Mouse (Mus musculus): ENCODE results near the gene Mitd1. TPM values are rescaled to one million over a fixed set of nuclear protein-coding genes. Genes with fewer than 3 reads are reported as not detected.
A peak's percentile ranks its signal among the peaks of the same experiment; 100 is the strongest.

Gene Mitd1
- total and polyA plus RNA-seq, 2 experiments from 2014 or later, result 8.1 to 11.9 TPM

GRCm38 (mm10) chr1:37884451-37884850 lies 5.8 kb downstream of the Mitd1 start:
- no peak for TF ChIP-seq CTCF (IDR thresholded peaks at IDR 0.05; ENCODE audit: low read depth)
- Histone ChIP-seq H3K4me2 (ENCODE audit: low read depth) (no peak overlapping the region), H3K9me3 (ENCODE audit: low read length) (no peaks in the 10 kb centered on the region), H3K4me1 (ENCODE audit: insufficient read depth) (peaks cover 5% of the 10 kb centered on the region; the same call in 1 of the 2 replicates), H3K4me3 (ENCODE audit: low read depth, low read length) (no peak overlapping the region), H3K27ac (ENCODE audit: low read depth, low read length) (no peak overlapping the region), H3K27me3 (ENCODE audit: insufficient read depth, low read length) (no peaks in the 10 kb centered on the region), H3K36me3 (ENCODE audit: insufficient read depth) (peaks cover 13% of the 10 kb centered on the region; the same call in 1 of the 2 replicates), H3K9ac (no peak overlapping the region)
- WGBS, result 87% methylated on average over 4 of the region's 4 CpGs
- ATAC-seq (no peak), DNase-seq (no peak)

DNA sequence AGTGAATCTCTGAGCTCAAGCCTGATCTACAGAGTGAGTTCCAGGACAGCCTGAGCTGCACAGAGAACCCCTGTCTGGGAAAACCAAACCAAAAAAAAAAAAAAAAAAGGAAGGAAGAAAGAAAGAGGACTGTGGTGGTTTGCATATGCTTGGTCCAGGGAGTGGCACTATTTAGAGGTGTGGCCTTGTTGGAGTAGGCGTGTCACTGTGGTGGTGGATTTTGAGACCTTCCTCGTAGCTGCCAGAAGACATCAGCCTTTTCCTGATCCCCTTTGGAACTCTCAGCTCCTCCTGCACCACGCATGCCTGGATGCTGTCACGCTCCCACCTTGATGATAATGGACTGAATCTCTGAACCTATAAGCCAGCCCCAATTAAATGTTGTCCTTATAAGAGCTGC lies 6.8 kb downstream of the Mitd1 start:
- Histone ChIP-seq H3K4me2 (ENCODE audit: low read depth) (no peak overlapping the region), H3K27ac (ENCODE audit: low read depth, low read length) (no peak overlapping the region), H3K4me3 (ENCODE audit: low read depth, low read length) (no peak overlapping the region), H3K27me3 (ENCODE audit: insufficient read depth, low read length) (no peaks in the 10 kb centered on the region), H3K9ac (no peak overlapping the region), H3K36me3 (ENCODE audit: insufficient read depth) (peaks cover 24% of the 10 kb centered on the region), H3K4me1 (ENCODE audit: insufficient read depth) (no peaks in the 10 kb centered on the region), H3K9me3 (ENCODE audit: low read length) (no peaks in the 10 kb centered on the region)
- WGBS, result 91% methylated on average over 4 of the region's 4 CpGs
- ATAC-seq (no peak), DNase-seq (no peak)
- no peak for TF ChIP-seq CTCF (IDR thresholded peaks at IDR 0.05; ENCODE audit: low read depth)

DNA sequence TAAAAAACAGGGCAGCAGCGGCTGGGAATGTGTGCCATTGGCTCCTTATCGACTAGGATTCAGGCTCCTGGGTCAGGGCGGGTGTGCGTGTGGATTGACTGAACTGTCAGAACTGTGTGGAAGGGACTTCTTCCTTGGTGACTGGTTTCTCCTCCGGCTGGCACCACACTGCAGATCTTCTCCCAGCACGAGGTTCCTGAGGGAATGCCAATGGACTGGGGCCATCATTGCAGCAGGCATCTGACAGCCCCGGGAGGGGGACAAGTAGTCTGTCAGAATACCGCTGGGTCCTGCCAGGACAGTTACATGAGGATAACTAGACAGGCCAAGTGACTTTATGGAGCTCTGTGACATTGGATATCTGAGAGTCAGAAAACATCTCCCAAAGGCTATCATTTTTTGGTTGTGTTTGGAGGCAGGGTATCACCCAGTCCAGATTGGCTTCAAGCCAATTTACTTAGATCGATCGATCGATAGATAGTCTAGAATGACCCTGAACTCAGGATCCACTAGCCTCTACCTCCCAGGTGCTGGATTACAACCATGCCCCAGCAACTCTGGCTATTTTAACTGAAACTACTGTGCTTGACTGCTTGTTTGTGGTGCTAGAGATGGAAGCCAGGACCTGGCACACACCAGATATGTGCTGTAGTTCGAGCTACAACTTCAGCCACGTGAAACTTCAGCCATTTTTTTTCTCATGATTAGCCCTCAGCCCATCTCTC lies 12.3 kb downstream of the Mitd1 start:
- ATAC-seq, result no peak
- 91% methylated on average over 13 of the region's 13 CpGs for WGBS

DNA sequence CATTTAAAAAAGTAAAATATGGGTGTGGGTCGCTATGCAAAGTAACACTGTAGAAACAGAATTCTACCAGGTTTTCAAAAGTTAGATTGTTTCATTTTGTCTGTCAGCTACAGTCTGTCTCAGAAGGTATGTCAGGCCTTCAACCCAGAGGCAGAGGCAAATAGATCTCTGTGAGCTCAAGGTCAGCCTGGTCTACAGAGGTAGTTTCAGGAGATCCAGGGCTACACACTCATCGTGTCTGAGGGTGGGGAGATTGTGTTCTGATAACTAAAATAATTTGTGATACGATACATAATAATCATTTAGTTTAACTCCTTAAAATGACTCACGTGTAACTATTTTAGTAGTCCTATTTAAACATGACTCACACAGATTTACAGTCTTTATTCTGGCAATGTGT lies 17.1 kb downstream of the Mitd1 start:
- no peak for TF ChIP-seq CTCF (IDR thresholded peaks at IDR 0.05; ENCODE audit: low read depth)
- Histone ChIP-seq H3K4me3 (ENCODE audit: low read depth, low read length) (no peak overlapping the region), H3K9ac (no peak overlapping the region), H3K27ac (ENCODE audit: low read depth, low read length) (no peak overlapping the region), H3K4me1 (ENCODE audit: insufficient read depth) (peaks cover 7% of the 10 kb centered on the region; the same call in 1 of the 2 replicates), H3K27me3 (ENCODE audit: insufficient read depth, low read length) (peaks cover 3% of the 10 kb centered on the region; the same call in 1 of the 2 replicates), H3K36me3 (ENCODE audit: insufficient read depth) (peaks cover 25% of the 10 kb centered on the region), H3K4me2 (ENCODE audit: low read depth) (peak overlapping the region; percentile 58; the same call in 1 of the 2 replicates), H3K9me3 (ENCODE audit: low read length) (no peaks in the 10 kb centered on the region)
- no peak for ATAC-seq
- no peak for DNase-seq
- 92% methylated on average over 4 of the region's 4 CpGs for WGBS

More for the DNA sequence above, 12.3 kb downstream of the Mitd1 start:
- no peaks in the 10 kb centered on the region for H3K27me3 ChIP-seq (ENCODE audit: insufficient read depth, low read length)
- H3K9me3 ChIP-seq (ENCODE audit: low read length), result no peaks in the 10 kb centered on the region
- no peak overlapping the region for H3K4me3 ChIP-seq (ENCODE audit: low read depth, low read length)
- peaks cover 43% of the 10 kb centered on the region for H3K36me3 ChIP-seq (ENCODE audit: insufficient read depth)
- no peak for DNase-seq
- no peak for TF ChIP-seq CTCF (IDR thresholded peaks at IDR 0.05; ENCODE audit: low read depth)
- H3K27ac ChIP-seq (ENCODE audit: low read depth, low read length), result no peak overlapping the region
- H3K4me1 ChIP-seq (ENCODE audit: insufficient read depth), result peaks cover 4% of the 10 kb centered on the region; the same call in 1 of the 2 replicates
- H3K9ac ChIP-seq, result no peak overlapping the region
- no peak overlapping the region for H3K4me2 ChIP-seq (ENCODE audit: low read depth)

DNA sequence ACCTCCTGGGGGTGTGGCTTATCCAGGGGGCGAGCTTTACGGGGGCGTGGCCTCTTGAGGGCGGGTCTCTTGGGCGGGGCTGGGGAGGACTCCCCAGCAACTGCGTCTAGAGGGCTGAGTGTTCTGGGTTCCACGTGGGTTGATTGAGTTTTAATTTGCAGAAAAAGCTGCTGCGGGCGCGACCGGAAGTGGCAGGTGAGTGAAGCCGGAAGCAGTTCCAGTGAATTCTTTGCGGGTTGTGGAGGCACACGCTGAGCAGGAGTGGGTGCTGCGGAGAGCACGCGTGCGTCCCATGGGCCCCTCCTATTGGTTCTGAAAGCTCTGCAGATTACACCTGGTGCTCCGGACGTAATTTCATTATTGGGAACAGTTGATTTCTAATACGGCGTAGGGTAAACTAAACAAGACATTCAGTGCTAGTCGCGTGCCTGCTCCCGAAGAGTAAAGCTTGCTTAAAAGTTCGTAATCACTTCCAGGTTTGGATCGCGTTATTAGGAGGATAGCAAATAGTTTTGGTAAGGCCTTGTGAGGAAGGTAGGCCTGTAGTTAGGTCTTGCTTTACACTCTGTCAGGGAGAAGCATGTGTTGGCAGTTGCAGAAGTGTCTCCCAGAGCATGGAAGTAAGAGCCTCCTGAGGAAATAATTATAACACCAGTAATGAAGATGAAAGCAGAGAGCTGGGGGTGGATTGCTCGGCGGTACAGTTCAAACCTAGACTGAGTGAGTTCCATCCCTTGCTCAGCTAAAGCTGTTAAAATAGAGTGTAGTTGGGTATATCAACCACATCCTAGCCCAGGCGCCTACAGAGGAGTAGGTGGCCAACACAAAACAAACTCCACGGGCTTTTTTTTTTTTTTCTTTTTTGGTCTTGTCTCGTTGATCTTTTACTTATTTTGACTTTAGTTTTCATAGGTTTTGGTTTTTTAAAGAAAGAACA lies 17.8 kb downstream of the Mitd1 start:
- 7% methylated on average over 33 of the region's 33 CpGs for WGBS
- TF ChIP-seq CTCF (IDR thresholded peaks at IDR 0.05; ENCODE audit: low read depth), result no peak; the same call in 1 of the 2 replicates
- Histone ChIP-seq H3K4me2 (ENCODE audit: low read depth) (peak overlapping the region; percentile 58), H3K36me3 (ENCODE audit: insufficient read depth) (peaks cover 21% of the 10 kb centered on the region), H3K27me3 (ENCODE audit: insufficient read depth, low read length) (peaks cover 3% of the 10 kb centered on the region; the same call in 1 of the 2 replicates), H3K4me1 (ENCODE audit: insufficient read depth) (peaks cover 7% of the 10 kb centered on the region; the same call in 1 of the 2 replicates), H3K4me3 (ENCODE audit: low read depth, low read length) (peak overlapping the region; percentile 46), H3K9ac (peak overlapping the region; percentile 45), H3K9me3 (ENCODE audit: low read length) (no peaks in the 10 kb centered on the region), H3K27ac (ENCODE audit: low read depth, low read length) (peak overlapping the region; percentile 78)
- peak; percentile 87 for DNase-seq
- peak; percentile 98 for ATAC-seq

- H3K9me3 ChIP-seq (ENCODE audit: low read length), result no peaks in the 10 kb centered on the region
- peaks cover 14% of the 10 kb centered on the region for H3K36me3 ChIP-seq (ENCODE audit: insufficient read depth)
- TF ChIP-seq CTCF (IDR thresholded peaks at IDR 0.05; ENCODE audit: low read depth), result no peak
- 4% methylated on average over 7 of the region's 7 CpGs for WGBS
- peaks cover 3% of the 10 kb centered on the region; the same call in 1 of the 2 replicates for H3K27me3 ChIP-seq (ENCODE audit: insufficient read depth, low read length)
- DNase-seq, result no peak
- peak; percentile 28; the same call in 1 of the 2 replicates for ATAC-seq
- peak within 1 kb of the TSS; percentile 46 for H3K4me3 ChIP-seq (ENCODE audit: low read depth, low read length)
- H3K9ac ChIP-seq, result peak within 1 kb of the TSS; percentile 45
- H3K4me1 ChIP-seq (ENCODE audit: insufficient read depth), result peaks cover 7% of the 10 kb centered on the region; the same call in 1 of the 2 replicates
- peak within 1 kb of the TSS; percentile 78 for H3K27ac ChIP-seq (ENCODE audit: low read depth, low read length)
- peak within 1 kb of the TSS; percentile 58 for H3K4me2 ChIP-seq (ENCODE audit: low read depth)
Measured at GRCm38 (mm10) chr1:37871704-37872103, 18.5 kb downstream of the Mitd1 start, which contains the start of gene Lipt1. TSS of gene Lipt1 (plus strand) at chr1:37871738.

All from forebrain, postnatal 0 days (tissue).